Mouse (Mus musculus): Measurements from ENCODE around the gene Amotl2. TPM values are rescaled to one million over a fixed set of nuclear protein-coding genes. Genes with fewer than 3 reads are reported as not detected.

Gene Amotl2
- polyA plus RNA-seq, 1 experiment from 2014 or later: 54.8 TPM

DNA sequence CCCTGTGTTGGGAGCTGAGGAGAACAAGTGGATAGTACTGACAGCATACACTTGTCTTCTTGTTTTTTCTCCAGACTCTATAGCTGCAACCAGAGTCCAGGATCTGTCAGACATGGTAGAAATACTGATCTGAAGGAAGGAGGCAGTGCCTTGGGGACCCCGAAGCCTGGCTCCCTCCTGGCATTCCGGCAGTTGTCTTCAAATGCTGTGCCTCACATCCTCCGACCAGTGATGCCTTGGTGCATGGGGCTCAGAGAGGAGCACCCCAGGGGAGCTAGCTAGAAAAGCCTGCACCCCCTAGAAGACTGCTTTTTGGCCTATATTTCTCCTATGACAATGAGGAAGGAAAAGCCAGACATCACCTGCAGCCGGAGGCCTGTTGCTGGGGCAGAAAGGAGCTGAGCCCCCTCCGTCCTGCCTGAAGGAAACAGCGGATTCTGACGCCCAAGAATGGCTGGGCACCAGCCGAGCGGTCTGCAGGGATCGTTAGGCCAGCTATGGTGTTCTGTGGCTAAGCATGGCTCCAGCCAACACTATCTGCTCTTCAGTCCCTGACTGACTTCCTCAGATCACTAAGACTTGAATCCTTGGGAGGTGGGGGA, 15.2 kb downstream of the Amotl2 start:
- Histone ChIP-seq H3K4me3 (no peak overlapping the region), H3K27me3 (ENCODE audit: insufficient read depth, poor library complexity, severe bottlenecking) (no peaks in the 10 kb centered on the region), H3K4me1 (peaks cover 59% of the 10 kb centered on the region), H3K27ac (no peak overlapping the region), H3K9me3 (no peaks in the 10 kb centered on the region), H3K36me3 (peaks cover 73% of the 10 kb centered on the region)
- DNase-seq (ENCODE audit: low spot score): no peak
- 80% methylated on average over 10 of the region's 10 CpGs for WGBS

DNA sequence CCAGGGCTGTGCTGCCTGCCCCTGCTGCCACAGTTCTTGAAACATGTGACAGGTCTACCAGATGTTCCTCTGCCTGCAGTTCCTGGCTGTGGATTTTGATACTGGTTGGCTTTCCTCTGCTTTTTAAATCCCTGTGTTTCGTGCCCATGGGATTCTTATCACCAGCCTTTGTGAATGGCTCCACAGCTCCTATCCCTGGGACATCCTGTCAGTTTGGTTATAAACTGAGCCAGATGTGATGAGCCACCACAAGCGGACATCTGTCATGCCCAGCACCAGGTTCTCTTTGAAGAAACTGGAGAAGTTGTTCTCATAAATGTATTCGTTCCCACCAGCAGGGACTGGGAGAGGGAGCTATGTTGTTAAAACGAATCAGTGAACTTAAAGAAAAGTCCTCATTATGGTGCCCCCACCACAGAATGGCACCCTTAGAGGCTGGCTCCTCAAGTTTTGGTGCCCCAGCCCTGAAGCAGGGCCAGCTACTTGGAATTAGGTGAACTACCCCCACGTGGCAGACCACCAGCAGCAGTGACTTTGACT, 15.9 kb downstream of the Amotl2 start:
- 66% methylated on average over 5 of the region's 5 CpGs for WGBS
- Histone ChIP-seq H3K4me3 (no peak overlapping the region), H3K9me3 (no peaks in the 10 kb centered on the region), H3K4me1 (peaks cover 59% of the 10 kb centered on the region), H3K36me3 (peaks cover 66% of the 10 kb centered on the region), H3K27ac (no peak overlapping the region), H3K27me3 (ENCODE audit: insufficient read depth, poor library complexity, severe bottlenecking) (no peaks in the 10 kb centered on the region)
- no peak for DNase-seq (ENCODE audit: low spot score)

DNA sequence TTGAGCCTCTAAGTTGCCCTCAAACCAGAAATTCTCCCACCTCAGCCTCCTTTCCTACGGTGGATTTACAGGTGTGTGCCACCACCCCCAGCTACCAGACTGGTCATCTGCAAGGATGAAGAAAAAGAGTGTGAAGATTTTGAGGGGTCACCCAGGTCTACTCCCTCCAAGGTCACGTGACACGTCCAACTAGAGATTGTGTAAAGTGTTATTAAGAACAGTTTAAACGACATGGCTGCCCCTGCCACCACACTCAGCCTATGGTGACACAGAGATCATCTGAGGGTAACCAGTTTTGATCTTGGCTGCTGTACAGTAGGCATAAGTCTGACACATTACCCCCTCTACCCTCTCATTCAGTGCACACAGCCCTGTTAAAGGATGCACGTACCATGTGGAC, 17.0 kb downstream of the Amotl2 start:
- 81% methylated on average over 5 of the region's 5 CpGs for WGBS
- H3K27ac ChIP-seq: no peak overlapping the region
- H3K9me3 ChIP-seq: no peaks in the 10 kb centered on the region
- H3K4me3 ChIP-seq: no peak overlapping the region
- peaks cover 55% of the 10 kb centered on the region for H3K36me3 ChIP-seq
- peaks cover 56% of the 10 kb centered on the region for H3K4me1 ChIP-seq
- H3K27me3 ChIP-seq (ENCODE audit: insufficient read depth, poor library complexity, severe bottlenecking): no peaks in the 10 kb centered on the region
- DNase-seq (ENCODE audit: low spot score): no peak

DNA sequence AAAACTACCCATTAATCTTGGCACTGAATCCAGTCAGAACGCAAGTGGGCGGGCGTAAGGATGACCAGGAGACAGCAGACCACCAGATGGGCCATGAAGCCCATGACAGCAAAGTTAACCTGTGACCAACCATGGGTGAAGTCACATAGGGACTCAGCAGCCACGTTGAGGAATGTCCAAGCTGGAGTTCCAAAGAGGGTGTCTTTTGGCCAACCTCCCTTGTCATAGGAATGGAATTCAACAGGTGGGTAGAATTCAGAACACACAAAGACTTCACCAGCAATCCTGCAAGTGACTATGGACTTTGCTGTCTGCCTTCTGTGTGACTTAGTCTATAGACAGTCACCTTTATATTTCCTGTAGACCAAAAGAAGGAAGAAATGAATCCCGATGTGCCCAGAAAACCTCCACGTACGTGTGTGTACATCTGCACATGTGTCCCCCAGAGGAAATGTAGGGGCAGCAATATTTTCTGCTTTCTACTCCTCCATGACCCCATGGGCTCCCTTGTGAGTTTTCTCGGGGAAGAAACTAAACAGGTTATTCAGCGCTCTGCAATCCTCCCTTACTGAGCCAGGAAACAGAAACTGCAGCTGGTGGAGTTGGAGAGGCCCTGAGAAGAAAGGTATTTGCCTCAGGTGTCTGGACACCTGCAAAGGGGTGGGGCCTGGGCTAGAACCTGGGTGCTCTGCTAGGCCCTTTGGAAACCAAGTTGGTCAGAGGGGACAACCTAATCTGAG, 17.7 kb downstream of the Amotl2 start:
- Histone ChIP-seq H3K4me3 (no peak overlapping the region), H3K9me3 (no peaks in the 10 kb centered on the region), H3K4me1 (peaks cover 58% of the 10 kb centered on the region), H3K27me3 (ENCODE audit: insufficient read depth, poor library complexity, severe bottlenecking) (no peaks in the 10 kb centered on the region), H3K27ac (no peak overlapping the region), H3K36me3 (peaks cover 48% of the 10 kb centered on the region)
- DNase-seq (ENCODE audit: low spot score): no peak
- 75% methylated on average over 9 of the region's 9 CpGs for WGBS

DNA sequence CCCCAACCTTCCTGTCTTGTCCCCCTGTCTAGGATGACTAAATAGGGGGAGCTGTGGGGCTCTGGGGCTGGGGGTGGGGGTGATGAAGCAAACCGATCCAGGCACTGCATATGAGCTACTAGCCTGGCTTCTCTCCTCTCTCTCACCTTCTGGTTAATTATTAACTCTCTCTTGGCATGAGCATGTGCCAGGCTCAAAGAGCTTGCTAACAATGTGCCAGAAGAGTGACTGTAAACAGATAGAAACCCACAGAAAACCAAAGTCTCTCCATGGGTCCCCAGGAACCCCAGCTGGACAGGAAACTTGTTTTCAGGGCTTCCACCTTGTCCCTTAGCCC, 18.2 kb downstream of the Amotl2 start:
- 0 out of 2 replicates have a peak overlapping the region, but pooled peaks have one; percentile 12 for H3K27ac ChIP-seq
- H3K36me3 ChIP-seq: peaks cover 43% of the 10 kb centered on the region
- H3K4me1 ChIP-seq: peaks cover 60% of the 10 kb centered on the region
- no peaks in the 10 kb centered on the region for H3K9me3 ChIP-seq
- H3K27me3 ChIP-seq (ENCODE audit: insufficient read depth, poor library complexity, severe bottlenecking): no peaks in the 10 kb centered on the region
- no peak overlapping the region for H3K4me3 ChIP-seq
- 63% methylated on average over 1 of the region's 1 CpGs for WGBS
- DNase-seq (ENCODE audit: low spot score): no peak

DNA sequence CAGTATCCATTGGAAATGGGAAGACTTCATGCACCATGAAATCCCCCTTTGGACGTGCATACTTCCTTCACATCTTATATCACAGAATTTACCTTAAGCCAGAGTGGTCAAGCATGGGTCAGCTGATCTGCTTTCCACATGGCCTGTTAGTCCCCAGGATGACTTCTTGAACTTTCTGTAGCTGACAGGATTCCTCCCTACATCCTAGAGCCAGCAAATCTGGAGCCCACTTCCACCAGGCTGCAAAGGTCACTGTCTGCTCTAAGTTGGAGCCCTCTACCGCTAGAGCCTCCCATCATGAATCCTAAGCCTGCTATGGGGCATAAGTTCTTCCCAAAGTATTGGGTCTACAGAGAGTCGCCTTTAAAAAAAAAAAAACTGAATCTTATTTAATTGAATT, 18.8 kb downstream of the Amotl2 start:
- Histone ChIP-seq H3K27ac (0 out of 2 replicates have a peak overlapping the region, but pooled peaks have one; percentile 12), H3K27me3 (ENCODE audit: insufficient read depth, poor library complexity, severe bottlenecking) (no peaks in the 10 kb centered on the region), H3K36me3 (peaks cover 38% of the 10 kb centered on the region), H3K4me1 (peaks cover 56% of the 10 kb centered on the region), H3K9me3 (no peaks in the 10 kb centered on the region), H3K4me3 (no peak overlapping the region)
- WGBS: 81% methylated on average over 3 of the region's 3 CpGs
- DNase-seq (ENCODE audit: low spot score): no peak

DNA sequence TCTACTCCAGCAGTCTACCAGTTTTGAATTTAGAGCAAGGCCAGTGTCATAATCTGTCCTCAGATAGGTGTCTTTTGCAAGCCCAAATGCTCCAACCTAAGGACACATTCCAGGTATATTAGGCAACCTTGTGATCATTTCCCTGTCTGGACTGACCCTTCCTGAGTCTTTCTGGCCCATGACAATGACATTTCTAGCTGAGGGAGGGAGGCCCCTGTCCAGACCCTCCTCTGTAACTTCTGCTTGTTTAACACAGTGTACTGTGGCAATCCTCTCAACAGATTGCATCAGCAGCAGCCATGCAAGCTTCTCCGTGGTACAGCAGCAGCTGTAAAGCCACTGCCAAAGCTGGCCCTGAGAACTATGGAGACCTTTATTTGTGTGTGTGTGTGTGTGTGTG, 19.5 kb downstream of the Amotl2 start:
- H3K4me1 ChIP-seq: peaks cover 53% of the 10 kb centered on the region
- DNase-seq (ENCODE audit: low spot score): no peak
- 46% methylated on average over 1 of the region's 1 CpGs for WGBS
- H3K27ac ChIP-seq: peak overlapping the region; percentile 24; the same call in 1 of the 2 replicates
- H3K27me3 ChIP-seq (ENCODE audit: insufficient read depth, poor library complexity, severe bottlenecking): no peaks in the 10 kb centered on the region
- H3K4me3 ChIP-seq: no peak overlapping the region
- H3K9me3 ChIP-seq: no peaks in the 10 kb centered on the region
- peaks cover 30% of the 10 kb centered on the region for H3K36me3 ChIP-seq

DNA sequence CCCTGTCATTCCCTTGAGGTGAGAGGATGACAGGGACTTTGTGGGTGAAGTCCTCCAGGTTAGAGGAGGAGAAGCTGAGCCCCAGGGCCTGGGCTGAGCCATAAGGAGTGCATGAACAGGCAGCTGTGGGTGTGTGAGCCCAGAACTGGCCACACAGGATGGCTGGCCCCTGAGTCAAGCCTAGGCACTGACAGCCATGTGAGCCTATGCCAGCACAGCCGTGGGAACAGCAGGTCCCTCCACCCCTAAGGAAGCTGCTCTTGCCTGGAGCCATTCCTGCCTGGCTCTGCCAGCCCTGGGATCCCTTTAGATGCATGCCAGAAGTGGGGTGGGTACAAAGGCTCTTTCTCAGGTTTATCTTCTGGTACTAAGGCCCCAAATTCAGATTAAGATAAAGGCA, 20.9 kb downstream of the Amotl2 start:
- Histone ChIP-seq H3K36me3 (peaks cover 16% of the 10 kb centered on the region), H3K27ac (peak overlapping the region; percentile 54; the same call in 1 of the 2 replicates), H3K4me1 (peaks cover 44% of the 10 kb centered on the region), H3K9me3 (no peaks in the 10 kb centered on the region), H3K4me3 (no peak overlapping the region), H3K27me3 (ENCODE audit: insufficient read depth, poor library complexity, severe bottlenecking) (no peaks in the 10 kb centered on the region)
- 28% methylated on average over 1 of the region's 1 CpGs for WGBS
- no peak for DNase-seq (ENCODE audit: low spot score)

GRCm38 (mm10) chr9:102746753-102747152, 30.3 kb downstream of the Amotl2 start:
- Histone ChIP-seq H3K9me3 (no peaks in the 10 kb centered on the region), H3K27ac (no peak overlapping the region), H3K4me1 (peaks cover 5% of the 10 kb centered on the region), H3K27me3 (ENCODE audit: insufficient read depth, poor library complexity, severe bottlenecking) (no peaks in the 10 kb centered on the region), H3K4me3 (no peak overlapping the region), H3K36me3 (no peaks in the 10 kb centered on the region)
- whole genome bisulfite sequencing: 75% methylated on average over 5 of the region's 5 CpGs
- no peak for DNase-seq (ENCODE audit: low spot score)

- WGBS: 60% methylated on average over 5 of the region's 5 CpGs
- H3K27me3 ChIP-seq (ENCODE audit: insufficient read depth, poor library complexity, severe bottlenecking): no peaks in the 10 kb centered on the region
- H3K27ac ChIP-seq: no peak overlapping the region
- no peak overlapping the region for H3K4me3 ChIP-seq
- DNase-seq (ENCODE audit: low spot score): no peak
- no peaks in the 10 kb centered on the region for H3K36me3 ChIP-seq
- 0 out of 2 replicates have a peak, but pooled peaks cover 2% of the 10 kb centered on the region for H3K4me1 ChIP-seq
- H3K9me3 ChIP-seq: no peaks in the 10 kb centered on the region
Measured at GRCm38 (mm10) chr9:102747902-102748301, 31.4 kb downstream of the Amotl2 start.

DNA sequence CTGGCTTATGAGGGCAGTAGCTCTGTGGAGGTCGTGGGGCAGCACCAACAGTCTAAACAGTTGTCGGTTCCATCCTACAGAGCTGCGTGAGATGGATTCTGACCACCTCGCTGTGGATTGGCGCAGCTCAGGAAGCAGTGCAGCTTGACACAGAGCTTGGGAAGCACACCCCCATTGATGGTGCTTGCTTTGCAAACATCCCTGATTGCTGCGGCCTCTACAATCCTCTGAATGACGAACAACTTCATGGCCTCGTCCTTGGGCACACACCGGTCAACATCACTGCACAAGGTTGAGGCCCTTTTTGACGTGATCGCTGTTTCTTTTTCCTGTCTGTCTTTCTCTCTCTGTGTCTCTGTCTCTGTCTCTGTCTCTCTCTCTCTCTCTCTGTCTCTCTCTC, 32.7 kb downstream of the Amotl2 start:
- Histone ChIP-seq H3K4me1 (peaks cover 9% of the 10 kb centered on the region), H3K4me3 (no peak overlapping the region), H3K9me3 (no peaks in the 10 kb centered on the region), H3K27ac (no peak overlapping the region), H3K27me3 (ENCODE audit: insufficient read depth, poor library complexity, severe bottlenecking) (no peaks in the 10 kb centered on the region), H3K36me3 (no peaks in the 10 kb centered on the region)
- DNase-seq (ENCODE audit: low spot score): no peak
- 79% methylated on average over 11 of the region's 11 CpGs for WGBS

GRCm38 (mm10) chr9:102751632-102752303, 35.3 kb downstream of the Amotl2 start:
- 83% methylated on average over 5 of the region's 5 CpGs for WGBS
- Histone ChIP-seq H3K36me3 (no peaks in the 10 kb centered on the region), H3K27me3 (ENCODE audit: insufficient read depth, poor library complexity, severe bottlenecking) (no peaks in the 10 kb centered on the region), H3K4me3 (no peak overlapping the region), H3K27ac (no peak overlapping the region), H3K4me1 (peaks cover 21% of the 10 kb centered on the region), H3K9me3 (no peaks in the 10 kb centered on the region)
- no peak for DNase-seq (ENCODE audit: low spot score)

- H3K4me3 ChIP-seq: no peak overlapping the region
- H3K4me1 ChIP-seq: peaks cover 21% of the 10 kb centered on the region
- no peaks in the 10 kb centered on the region for H3K36me3 ChIP-seq
- no peaks in the 10 kb centered on the region for H3K9me3 ChIP-seq
- no peak overlapping the region for H3K27ac ChIP-seq
- DNase-seq (ENCODE audit: low spot score): no peak
- H3K27me3 ChIP-seq (ENCODE audit: insufficient read depth, poor library complexity, severe bottlenecking): no peaks in the 10 kb centered on the region
Measured at GRCm38 (mm10) chr9:102753299-102753698, 36.8 kb downstream of the Amotl2 start.
